Mouse (Mus musculus): ENCODE data around the gene Rnf123. TPM values are rescaled to one million over a fixed set of nuclear protein-coding genes. Genes with fewer than 3 reads are reported as not detected.

Rnf123 gene
- total and polyA plus RNA-seq, 2 experiments from 2014 or later = 41.8 to 60.4 TPM

GRCm38 (mm10) chr9:108082549-108082948, 597 bp downstream of the Rnf123 start:
- H3K9ac ChIP-seq (replicated peaks; ENCODE audit: low read length) = peak overlapping the region; percentile 30; the same call in 1 of the 2 replicates
- H3K4me2 ChIP-seq (ENCODE audit: low read depth, low read length) = peak overlapping the region; percentile 42
- peak overlapping the region; percentile 16 for H3K4me3 ChIP-seq (ENCODE audit: low read length)
- H3K27ac ChIP-seq = no peak overlapping the region
- peaks cover 37% of the 10 kb centered on the region for H3K36me3 ChIP-seq (ENCODE audit: insufficient read depth, low read length)
- no peak for ATAC-seq
- peaks cover 18% of the 10 kb centered on the region for H3K4me1 ChIP-seq (ENCODE audit: insufficient read depth, low read length)
- peaks cover 12% of the 10 kb centered on the region; the same call in 1 of the 2 replicates for H3K27me3 ChIP-seq (ENCODE audit: insufficient read depth, low read length)
- H3K9me3 ChIP-seq (ENCODE audit: low read length) = no peaks in the 10 kb centered on the region
- no peak for TF ChIP-seq CTCF (IDR thresholded peaks at IDR 0.05; ENCODE audit: low read depth)
- WGBS = 7% methylated on average over 18 of the region's 19 CpGs
- peak; percentile 27 for DNase-seq (ENCODE audit: low spot score)

GRCm38 (mm10) chr9:108080168-108080567, 3.0 kb downstream of the Rnf123 start, which contains the start of gene Mst1:
Mst1 (plus strand) TSS chr9:108080436.
- H3K9me3 ChIP-seq (ENCODE audit: low read length) = no peaks in the 10 kb centered on the region
- no peak for TF ChIP-seq CTCF (IDR thresholded peaks at IDR 0.05; ENCODE audit: low read depth)
- peak within 1 kb of the TSS; percentile 67 for H3K4me3 ChIP-seq (ENCODE audit: low read length)
- ATAC-seq = no peak; the same call in 1 of the 2 replicates
- peaks cover 13% of the 10 kb centered on the region; the same call in 1 of the 2 replicates for H3K36me3 ChIP-seq (ENCODE audit: insufficient read depth, low read length)
- WGBS = 77% methylated on average over 5 of the region's 5 CpGs
- H3K4me2 ChIP-seq (ENCODE audit: low read depth, low read length) = peak within 1 kb of the TSS; percentile 73
- H3K4me1 ChIP-seq (ENCODE audit: insufficient read depth, low read length) = peaks cover 18% of the 10 kb centered on the region
- H3K9ac ChIP-seq (replicated peaks; ENCODE audit: low read length) = peak within 1 kb of the TSS; percentile 94
- peak within 1 kb of the TSS; percentile 45; the same call in 1 of the 2 replicates for H3K27ac ChIP-seq
- no peak for DNase-seq (ENCODE audit: low spot score)
- peaks cover 12% of the 10 kb centered on the region; the same call in 1 of the 2 replicates for H3K27me3 ChIP-seq (ENCODE audit: insufficient read depth, low read length)

- Histone ChIP-seq H3K4me1 (ENCODE audit: insufficient read depth, low read length) (peaks cover 8% of the 10 kb centered on the region), H3K9me3 (ENCODE audit: low read length) (no peaks in the 10 kb centered on the region), H3K27ac (no peak overlapping the region), H3K36me3 (ENCODE audit: insufficient read depth, low read length) (peaks cover 19% of the 10 kb centered on the region), H3K4me2 (ENCODE audit: low read depth, low read length) (no peak overlapping the region), H3K27me3 (ENCODE audit: insufficient read depth, low read length) (no peaks in the 10 kb centered on the region), H3K9ac (replicated peaks; ENCODE audit: low read length) (0 out of 2 replicates have a peak overlapping the region, but pooled peaks have one; percentile 28), H3K4me3 (ENCODE audit: low read length) (no peak overlapping the region)
- ATAC-seq = no peak
- 63% methylated on average over 7 of the region's 7 CpGs for WGBS
- no peak for TF ChIP-seq CTCF (IDR thresholded peaks at IDR 0.05; ENCODE audit: low read depth)
- DNase-seq (ENCODE audit: low spot score) = no peak
Measured at GRCm38 (mm10) chr9:108073141-108073930, 9.8 kb downstream of the Rnf123 start.

GRCm38 (mm10) chr9:108072481-108072924, 10.6 kb downstream of the Rnf123 start:
- no peaks in the 10 kb centered on the region for H3K4me1 ChIP-seq (ENCODE audit: insufficient read depth, low read length)
- H3K27me3 ChIP-seq (ENCODE audit: insufficient read depth, low read length) = no peaks in the 10 kb centered on the region
- no peak overlapping the region for H3K27ac ChIP-seq
- no peak for DNase-seq (ENCODE audit: low spot score)
- no peak overlapping the region for H3K9ac ChIP-seq (replicated peaks; ENCODE audit: low read length)
- H3K4me3 ChIP-seq (ENCODE audit: low read length) = no peak overlapping the region
- TF ChIP-seq CTCF (IDR thresholded peaks at IDR 0.05; ENCODE audit: low read depth) = no peak
- H3K4me2 ChIP-seq (ENCODE audit: low read depth, low read length) = no peak overlapping the region
- ATAC-seq = no peak
- peaks cover 19% of the 10 kb centered on the region for H3K36me3 ChIP-seq (ENCODE audit: insufficient read depth, low read length)
- no peaks in the 10 kb centered on the region for H3K9me3 ChIP-seq (ENCODE audit: low read length)
- 62% methylated on average over 9 of the region's 9 CpGs for WGBS

- Histone ChIP-seq H3K4me3 (ENCODE audit: low read length) (no peak overlapping the region), H3K36me3 (ENCODE audit: insufficient read depth, low read length) (peaks cover 19% of the 10 kb centered on the region), H3K9me3 (ENCODE audit: low read length) (no peaks in the 10 kb centered on the region), H3K27ac (no peak overlapping the region), H3K9ac (replicated peaks; ENCODE audit: low read length) (no peak overlapping the region), H3K27me3 (ENCODE audit: insufficient read depth, low read length) (no peaks in the 10 kb centered on the region), H3K4me1 (ENCODE audit: insufficient read depth, low read length) (no peaks in the 10 kb centered on the region), H3K4me2 (ENCODE audit: low read depth, low read length) (no peak overlapping the region)
- ATAC-seq = no peak
- DNase-seq (ENCODE audit: low spot score) = no peak
- WGBS = 90% methylated on average over 4 of the region's 4 CpGs
- TF ChIP-seq CTCF (IDR thresholded peaks at IDR 0.05; ENCODE audit: low read depth) = no peak
Measured at GRCm38 (mm10) chr9:108071801-108072200, 11.3 kb downstream of the Rnf123 start.

GRCm38 (mm10) chr9:108069529-108069928, 13.6 kb downstream of the Rnf123 start:
- DNase-seq (ENCODE audit: low spot score) (no peak), ATAC-seq (no peak)
- Histone ChIP-seq H3K4me1 (ENCODE audit: insufficient read depth, low read length) (no peaks in the 10 kb centered on the region), H3K4me3 (ENCODE audit: low read length) (no peak overlapping the region), H3K36me3 (ENCODE audit: insufficient read depth, low read length) (peaks cover 19% of the 10 kb centered on the region), H3K27ac (no peak overlapping the region), H3K4me2 (ENCODE audit: low read depth, low read length) (no peak overlapping the region), H3K9ac (replicated peaks; ENCODE audit: low read length) (no peak overlapping the region), H3K9me3 (ENCODE audit: low read length) (no peaks in the 10 kb centered on the region), H3K27me3 (ENCODE audit: insufficient read depth, low read length) (no peaks in the 10 kb centered on the region)
- 88% methylated on average over 7 of the region's 7 CpGs for WGBS
- TF ChIP-seq CTCF (IDR thresholded peaks at IDR 0.05; ENCODE audit: low read depth) = no peak

GRCm38 (mm10) chr9:108069007-108069406, 14.1 kb downstream of the Rnf123 start:
- H3K9ac ChIP-seq (replicated peaks; ENCODE audit: low read length) = no peak overlapping the region
- TF ChIP-seq CTCF (IDR thresholded peaks at IDR 0.05; ENCODE audit: low read depth) = no peak
- WGBS = 92% methylated on average over 9 of the region's 9 CpGs
- DNase-seq (ENCODE audit: low spot score) (no peak), ATAC-seq (no peak)
- no peak overlapping the region for H3K4me3 ChIP-seq (ENCODE audit: low read length)
- no peak overlapping the region for H3K4me2 ChIP-seq (ENCODE audit: low read depth, low read length)
- H3K9me3 ChIP-seq (ENCODE audit: low read length) = no peaks in the 10 kb centered on the region
- no peaks in the 10 kb centered on the region for H3K4me1 ChIP-seq (ENCODE audit: insufficient read depth, low read length)
- H3K27ac ChIP-seq = no peak overlapping the region
- H3K36me3 ChIP-seq (ENCODE audit: insufficient read depth, low read length) = peaks cover 20% of the 10 kb centered on the region
- H3K27me3 ChIP-seq (ENCODE audit: insufficient read depth, low read length) = no peaks in the 10 kb centered on the region

Data from hindbrain, postnatal 0 days (tissue).